Mouse (Mus musculus) urinary bladder, postnatal 10 days (tissue): ENCODE data around the gene Vps35l.
A peak's percentile ranks its signal among the peaks of the same experiment; 100 is the strongest.

Experiments used
- DNase-seq: peaks from one replicate; pipeline ENCODE4 v3.0.0; 2022; ENCODE audit warnings: low spot score

Gene Vps35l

GRCm38 (mm10) chr7:118738730-118739129 lies 1.3 kb upstream of the Vps35l start:
- no peak for DNase-seq

DNA sequence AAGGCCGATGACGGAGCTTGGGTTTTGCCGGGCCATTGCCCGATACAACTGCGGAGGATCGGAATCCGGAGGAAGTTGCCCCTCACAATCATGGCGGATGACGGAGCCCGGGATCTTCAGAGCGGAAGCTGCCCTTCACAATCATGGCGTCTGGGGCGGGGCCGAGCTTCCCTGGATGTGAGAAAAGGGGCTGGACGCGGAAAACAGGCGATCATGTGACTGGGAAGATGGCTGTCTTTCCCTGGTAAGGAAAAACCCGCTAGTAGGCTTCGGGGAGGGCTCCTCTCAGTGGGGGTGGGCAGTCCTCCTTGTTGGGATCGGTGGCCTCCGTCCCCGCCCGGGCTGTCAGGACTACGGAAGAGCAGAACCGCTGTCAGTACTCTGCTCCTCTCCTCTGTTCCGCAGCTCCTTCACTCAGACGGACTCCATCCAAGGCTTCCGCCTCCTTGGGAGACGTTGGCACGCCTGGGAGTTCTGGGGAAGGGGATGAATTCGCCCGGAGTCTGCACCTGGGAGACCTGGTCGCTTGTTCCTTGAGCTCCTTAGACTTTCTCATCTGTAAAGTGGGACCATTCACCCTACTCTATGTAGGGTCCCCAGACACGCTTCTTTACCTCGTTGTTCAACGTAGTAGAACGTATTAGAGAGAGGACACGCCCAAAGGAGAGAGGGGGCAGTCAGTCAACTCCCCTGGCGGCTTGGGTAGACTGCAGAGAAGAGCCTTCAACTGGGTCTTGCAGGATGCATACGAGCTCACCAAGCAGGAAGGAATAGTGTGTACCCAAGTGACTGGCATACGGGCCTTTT lies 709 bp downstream of the Vps35l start:
- peak; percentile 94 for DNase-seq

- no peak for DNase-seq
Observed at GRCm38 (mm10) chr7:118742278-118742677, 2.3 kb downstream of the Vps35l start.

DNA sequence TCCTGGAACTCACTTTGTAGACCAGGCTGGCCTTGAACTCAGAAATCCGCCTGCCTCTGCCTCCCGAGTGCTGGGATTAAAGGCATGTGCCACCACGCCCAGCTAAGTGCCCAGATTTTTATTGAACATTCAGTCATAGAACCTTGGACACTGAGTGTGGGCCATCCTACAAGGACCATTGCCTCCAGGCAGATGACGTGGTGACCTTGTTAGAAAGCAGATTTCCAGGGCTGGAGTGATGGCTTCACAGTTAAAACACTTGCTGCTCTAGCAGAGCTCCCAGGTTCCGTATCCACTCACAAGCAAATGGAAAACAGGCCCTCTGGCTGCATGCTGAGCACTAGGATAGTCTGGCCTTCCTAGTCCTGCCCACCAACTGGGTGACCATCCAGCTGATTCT lies 4.7 kb downstream of the Vps35l start:
- no peak for DNase-seq

- DNase-seq: no peak
Observed at GRCm38 (mm10) chr7:118747891-118748672, 8.1 kb downstream of the Vps35l start.

GRCm38 (mm10) chr7:118749706-118750105 lies 9.7 kb downstream of the Vps35l start:
- no peak for DNase-seq

GRCm38 (mm10) chr7:118751625-118752024 lies 11.6 kb downstream of the Vps35l start:
- DNase-seq: no peak

DNA sequence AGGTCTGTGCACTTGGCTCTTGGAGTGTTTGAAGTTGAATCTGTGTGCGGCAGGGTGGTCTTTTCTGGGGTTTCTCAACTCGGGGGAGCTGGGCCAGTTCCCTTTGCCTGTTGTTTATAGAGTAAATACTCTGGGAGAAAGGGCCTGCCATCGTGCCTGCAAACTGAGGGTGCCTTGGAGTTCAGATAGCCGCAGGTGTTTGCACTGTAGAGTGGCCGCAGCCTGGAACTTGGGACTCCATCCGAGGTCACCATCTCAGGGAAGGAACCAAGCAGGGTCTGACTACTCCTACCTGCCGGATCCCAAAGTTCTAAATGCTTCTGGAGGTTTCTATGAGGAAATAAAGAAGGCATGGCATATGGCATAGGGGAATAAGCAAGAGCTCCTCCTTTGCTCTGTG lies 15.7 kb downstream of the Vps35l start:
- DNase-seq: no peak

- DNase-seq: no peak
Observed at GRCm38 (mm10) chr7:118756490-118757265, 16.7 kb downstream of the Vps35l start.

DNA sequence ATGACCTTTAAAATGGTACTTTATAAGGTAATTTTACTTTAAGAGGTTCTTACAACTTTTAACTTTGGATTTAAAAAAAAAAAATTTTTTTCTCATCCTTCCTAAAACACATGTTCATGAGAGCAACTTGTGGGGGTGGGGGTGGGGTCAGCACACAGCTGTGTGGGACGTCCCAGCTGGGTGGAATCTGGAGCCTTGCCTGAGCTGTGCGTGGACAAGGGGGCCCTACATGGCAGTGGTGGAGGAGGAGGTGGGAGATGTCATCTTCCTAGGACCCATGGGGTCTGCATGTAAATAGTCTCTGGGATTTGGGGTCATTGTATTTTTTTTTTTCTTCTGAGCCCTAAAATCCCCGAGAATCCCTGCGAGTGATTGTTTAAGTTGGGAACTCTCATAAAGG lies 18.3 kb downstream of the Vps35l start:
- no peak for DNase-seq

DNA sequence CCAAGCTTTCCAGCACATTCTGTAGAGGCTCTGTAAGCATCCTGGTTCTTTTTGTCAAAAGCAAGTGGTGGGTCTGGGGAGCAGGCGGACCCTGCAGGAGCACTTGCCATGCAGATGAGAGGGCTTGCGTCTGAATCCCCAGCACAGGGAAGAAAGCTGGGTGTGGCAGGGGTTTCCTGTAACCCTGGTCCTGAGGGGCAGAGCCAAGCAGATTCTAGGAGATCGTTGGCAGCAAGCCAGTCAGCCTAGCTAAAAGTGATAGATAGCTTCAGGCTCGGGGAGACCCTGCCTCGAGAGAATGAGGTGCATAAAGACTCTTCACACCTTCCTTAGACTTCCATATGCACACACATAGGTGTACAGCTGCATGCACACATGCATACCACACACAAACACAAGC lies 19.3 kb downstream of the Vps35l start:
- no peak for DNase-seq

DNA sequence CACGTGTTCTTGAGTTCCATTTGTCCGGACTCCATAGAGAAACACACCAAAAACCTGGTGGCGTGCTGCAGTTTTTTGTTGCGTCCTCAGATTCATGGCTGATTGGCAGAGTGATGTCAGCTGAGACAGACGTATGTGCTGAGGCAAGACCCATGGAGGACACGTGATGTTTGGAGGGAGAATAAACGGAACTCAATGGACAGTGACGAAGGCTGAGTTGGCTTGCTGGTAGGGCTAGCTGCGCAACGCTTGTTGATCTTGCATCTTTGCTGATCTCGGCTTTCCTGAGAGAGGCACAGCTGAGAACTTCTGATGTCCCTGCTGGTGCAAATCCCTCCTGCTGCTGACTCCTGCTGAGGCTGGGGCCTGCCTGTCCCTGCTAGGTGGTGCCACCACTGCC lies 23.9 kb downstream of the Vps35l start:
- no peak for DNase-seq

GRCm38 (mm10) chr7:118764725-118765124 lies 24.7 kb downstream of the Vps35l start:
- DNase-seq: no peak

DNA sequence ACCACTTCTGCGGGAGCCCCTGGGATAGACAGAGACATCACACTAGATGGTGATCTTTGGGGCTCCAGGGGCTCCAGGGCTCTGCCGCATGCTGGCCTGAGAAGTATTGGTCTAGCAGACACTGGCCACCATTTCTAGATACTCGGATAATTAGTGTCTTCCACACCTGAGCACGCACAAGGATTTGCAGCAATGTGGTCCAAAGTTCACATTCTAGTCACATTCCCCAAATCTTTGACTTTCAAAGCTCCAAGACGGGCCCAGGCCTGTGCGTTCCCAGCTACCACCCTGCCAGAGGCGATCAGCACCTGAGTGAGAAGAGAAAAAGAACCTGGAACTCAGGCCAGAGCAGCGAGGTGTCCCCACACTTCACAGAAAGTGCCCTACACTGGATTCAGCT lies 25.6 kb downstream of the Vps35l start:
- DNase-seq: no peak

DNA sequence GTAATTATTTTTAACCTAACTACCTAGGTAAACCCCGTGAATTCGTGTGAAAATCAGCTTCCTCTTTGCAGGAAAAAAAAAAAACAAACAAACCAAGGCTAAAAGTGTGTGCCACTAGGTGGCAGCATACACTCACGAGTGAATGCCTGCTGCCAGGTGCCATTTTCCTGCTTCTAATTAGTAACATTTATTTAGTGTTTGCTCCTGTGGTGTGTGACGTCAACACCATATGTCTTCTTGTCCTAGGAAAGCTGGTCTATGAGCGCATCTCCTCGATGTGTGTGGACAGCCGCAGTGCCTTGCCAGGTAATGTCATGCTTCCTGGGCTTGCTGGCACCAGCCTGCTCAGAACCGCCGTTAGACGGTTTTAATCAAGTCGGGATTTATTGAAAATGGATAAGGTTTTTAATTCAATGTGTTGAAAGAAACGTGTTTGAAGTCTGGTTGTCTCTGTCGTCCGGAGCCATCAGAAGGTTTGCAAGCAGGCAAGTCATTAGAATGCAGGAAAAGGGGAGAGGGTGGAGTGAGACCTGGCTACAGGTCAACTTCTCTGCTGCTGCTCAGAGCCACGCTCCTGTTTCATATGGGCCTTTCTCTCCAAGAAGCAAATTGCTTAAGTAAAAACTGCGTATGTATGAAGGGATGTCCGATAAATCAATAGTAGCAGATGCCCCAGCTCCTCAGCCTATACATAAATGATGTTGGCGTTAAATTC lies 26.2 kb downstream of the Vps35l start:
- DNase-seq: no peak

DNA sequence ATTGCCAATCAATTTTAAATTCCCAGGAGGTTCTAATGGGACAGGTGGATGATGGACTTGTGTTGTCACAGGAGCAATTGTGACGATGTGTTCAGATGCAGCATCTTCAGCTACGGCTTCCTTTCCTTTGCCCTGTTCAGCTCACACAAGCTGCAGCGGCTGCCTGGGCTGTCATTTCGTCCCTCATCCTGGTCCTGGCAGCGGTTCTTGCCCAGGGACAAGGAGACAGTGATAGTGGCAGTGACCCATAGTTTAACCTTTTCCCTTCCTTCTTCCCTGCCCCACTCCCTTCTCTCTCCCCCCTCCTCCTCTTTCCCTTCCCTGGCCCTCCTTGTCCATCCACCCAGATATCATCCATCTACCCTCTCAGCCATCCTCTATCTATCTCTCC lies 26.8 kb downstream of the Vps35l start:
- DNase-seq: no peak

GRCm38 (mm10) chr7:118769208-118769607 lies 29.2 kb downstream of the Vps35l start:
- no peak for DNase-seq

DNA sequence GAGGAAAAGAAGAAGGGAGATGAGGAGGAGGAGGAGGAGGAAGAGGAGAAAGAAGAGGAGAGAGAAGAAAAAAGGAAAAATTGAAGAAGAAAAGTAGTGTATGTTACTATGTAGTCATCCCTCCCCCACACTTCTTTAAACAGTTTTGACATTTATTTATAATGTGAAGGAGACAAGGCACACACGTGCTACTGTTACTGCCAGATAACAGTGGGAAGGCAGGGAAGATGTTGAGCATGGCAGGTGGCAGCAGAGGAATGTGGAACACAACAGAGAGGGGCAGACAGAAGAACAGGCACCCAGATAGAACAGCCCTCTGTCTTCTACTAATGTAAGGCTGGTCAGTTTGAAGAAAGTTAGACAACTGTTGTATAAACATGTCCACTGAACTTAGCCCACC lies 29.6 kb downstream of the Vps35l start:
- DNase-seq: no peak

GRCm38 (mm10) chr7:118773027-118773426 lies 33.0 kb downstream of the Vps35l start:
- no peak for DNase-seq

- DNase-seq: no peak
Observed at GRCm38 (mm10) chr7:118775991-118776390, 36.0 kb downstream of the Vps35l start.

- no peak for DNase-seq
Observed at GRCm38 (mm10) chr7:118776491-118776890, 36.5 kb downstream of the Vps35l start.
